Mouse (Mus musculus) spleen, postnatal 10 days (tissue): ENCODE results near the gene Olfr198.
"Not testable (repeated sequence)": the region's sequence is repeated elsewhere in the genome, so short reads cannot be mapped to it uniquely, and the experiment has no call there.

Source experiments
- DNase-seq, 2 experiments: peaks; one replicate each; pipeline ENCODE4 v3.0.0; 2021 to 2022; ENCODE audit warnings: low spot score in 2 of 2

Olfr198 gene

DNA sequence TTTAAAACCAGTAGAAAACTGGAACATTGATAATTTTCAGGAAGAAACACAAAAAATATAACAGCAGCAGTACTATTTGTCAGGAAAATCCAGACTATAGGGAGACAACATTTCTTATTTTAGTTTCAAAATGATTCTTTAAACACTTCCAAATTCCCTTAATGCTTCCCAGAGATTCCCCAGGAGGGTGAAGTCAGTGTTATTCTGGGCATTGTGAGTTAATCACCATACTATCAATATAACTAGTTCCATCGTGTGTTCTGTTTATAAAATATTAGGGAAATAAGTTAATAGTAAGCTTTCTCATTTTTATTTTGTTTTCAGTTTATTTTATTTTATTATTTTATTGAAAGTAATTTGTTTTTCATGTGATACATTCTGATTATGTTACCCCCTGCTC lies at the start of gene Olfr198:
Gene Olfr198, minus strand, starts transcription at position 101 of the 400 bp plus-strand sequence.
- not testable (repeated sequence) for DNase-seq

- no peak for DNase-seq
Measured at GRCm38 (mm10) chr16:59249684-59250083, 46.4 kb upstream of the Olfr198 start.

- not testable (repeated sequence) for DNase-seq
Measured at GRCm38 (mm10) chr16:59219667-59220066, 16.3 kb upstream of the Olfr198 start, which contains the start of gene Olfr199. Gene Olfr199, minus strand, starts transcription at chr16:59219767.

- DNase-seq: not testable (repeated sequence)
Measured at GRCm38 (mm10) chr16:59217861-59218260, 14.5 kb upstream of the Olfr198 start.

GRCm38 (mm10) chr16:59170354-59170753 lies 33.0 kb downstream of the Olfr198 start, which contains the start of gene Olfr196:
Gene Olfr196, minus strand, starts transcription at chr16:59170454.
- no peak for DNase-seq

DNA sequence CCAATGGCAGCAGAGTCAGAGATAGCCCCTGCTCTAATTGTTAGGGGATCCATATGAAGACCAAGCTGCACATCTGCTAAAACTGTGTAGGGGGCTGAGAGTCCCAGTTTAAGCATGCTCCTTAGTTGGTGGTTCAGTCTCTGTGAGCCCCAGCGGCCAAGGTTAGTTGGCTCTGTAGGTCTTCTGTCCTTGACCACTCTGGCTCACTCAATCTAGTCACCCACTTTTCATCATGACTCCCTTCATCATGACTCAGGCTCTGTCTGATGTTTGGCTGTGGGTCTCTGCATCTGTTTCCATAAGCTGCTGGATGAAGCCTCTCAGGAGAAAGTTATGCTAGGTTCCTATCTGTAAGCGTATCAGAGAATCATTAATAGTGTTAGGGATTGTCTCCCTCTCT lies 51.3 kb downstream of the Olfr198 start:
- no peak for DNase-seq
